Mouse (Mus musculus): Measurements from ENCODE around the gene Prr29. TPM values are rescaled to one million over a fixed set of nuclear protein-coding genes. Genes with fewer than 3 reads are reported as not detected.
"Not testable (repeated sequence)": the region's sequence is repeated elsewhere in the genome, so short reads cannot be mapped to it uniquely, and the experiment has no call there.

The Prr29 gene
- total RNA-seq (2017) = not detected in 2 replicates

DNA sequence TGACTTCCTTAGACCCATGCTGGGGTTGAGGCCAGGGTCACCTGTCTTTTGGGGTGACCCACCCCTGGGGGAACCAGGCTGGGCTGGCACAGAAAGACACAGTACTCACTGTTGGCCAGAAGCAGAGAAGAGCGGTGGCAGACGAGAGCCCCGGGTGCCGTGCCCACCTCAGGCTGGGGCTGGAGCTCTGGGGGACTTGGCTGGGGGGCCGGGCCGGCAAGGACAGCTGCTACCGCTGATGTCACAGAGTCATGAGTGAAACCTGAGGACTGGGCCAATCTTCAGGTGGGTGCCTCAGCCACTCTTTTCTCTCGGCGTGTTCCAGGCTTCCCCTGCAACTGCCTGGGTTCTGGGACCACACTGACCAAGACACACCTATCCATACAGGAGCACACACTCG lies at the start of gene Prr29:
TSS of gene Prr29 (plus strand) at position 107 of the 400 bp plus-strand sequence.
- no peak for ATAC-seq (replicated peaks in 1 of 2; ENCODE audit: insufficient read depth in 1 of 2, low FRiP score in 2 of 2, low TSS enrichment in 1 of 2, low read depth in 1 of 2, poor library complexity in 2 of 2, severe bottlenecking in 2 of 2)

- ATAC-seq (replicated peaks in 1 of 2; ENCODE audit: insufficient read depth in 1 of 2, low FRiP score in 2 of 2, low TSS enrichment in 1 of 2, low read depth in 1 of 2, poor library complexity in 2 of 2, severe bottlenecking in 2 of 2) = no peak
Measured at GRCm38 (mm10) chr11:106316416-106316815, 48.9 kb upstream of the Prr29 start.

DNA sequence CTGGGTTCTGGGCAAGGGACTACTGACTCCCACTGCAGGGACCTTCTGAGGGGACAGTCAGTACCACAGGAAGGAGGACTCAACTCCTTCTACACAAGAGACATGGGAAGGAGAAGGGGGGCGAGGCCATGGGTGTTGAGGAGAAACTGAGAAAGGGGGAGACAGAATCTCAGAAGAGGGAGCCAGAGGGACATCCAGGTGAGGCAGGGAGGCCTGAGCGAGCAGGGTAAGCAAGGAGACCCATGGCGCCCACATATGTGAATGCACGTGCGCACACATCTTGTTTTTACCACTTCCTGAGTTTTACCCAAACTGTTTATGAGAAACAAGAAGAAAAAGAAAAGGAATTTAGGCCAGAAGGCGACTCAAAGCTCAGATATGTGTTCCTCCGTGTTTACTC lies 47.5 kb upstream of the Prr29 start:
- ATAC-seq (replicated peaks in 1 of 2; ENCODE audit: insufficient read depth in 1 of 2, low FRiP score in 2 of 2, low TSS enrichment in 1 of 2, low read depth in 1 of 2, poor library complexity in 2 of 2, severe bottlenecking in 2 of 2) = no peak

- no peak for ATAC-seq (replicated peaks in 1 of 2; ENCODE audit: insufficient read depth in 1 of 2, low FRiP score in 2 of 2, low TSS enrichment in 1 of 2, low read depth in 1 of 2, poor library complexity in 2 of 2, severe bottlenecking in 2 of 2)
Measured at GRCm38 (mm10) chr11:106318406-106319366, 46.6 kb upstream of the Prr29 start.

DNA sequence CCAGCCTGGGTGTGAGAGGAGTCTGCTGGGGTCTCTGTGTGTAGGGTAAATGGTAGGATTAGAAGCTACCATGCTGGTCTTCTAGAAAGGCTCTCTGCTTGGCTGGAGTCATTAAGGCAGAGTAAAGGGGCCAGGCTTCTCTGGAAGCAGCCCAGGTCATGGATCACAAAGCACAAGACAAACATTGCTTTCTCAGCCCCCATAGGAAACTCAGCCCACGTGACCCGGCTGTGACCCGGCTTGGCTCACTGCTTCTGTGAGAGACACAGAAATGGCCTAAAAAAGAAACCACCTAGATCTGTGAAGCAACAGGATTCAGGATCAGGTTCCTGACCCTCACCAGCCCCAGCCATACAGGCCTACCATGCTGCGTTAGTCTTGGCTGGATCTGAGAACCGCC lies 40.4 kb upstream of the Prr29 start:
- ATAC-seq (replicated peaks in 1 of 2; ENCODE audit: insufficient read depth in 1 of 2, low FRiP score in 2 of 2, low TSS enrichment in 1 of 2, low read depth in 1 of 2, poor library complexity in 2 of 2, severe bottlenecking in 2 of 2) = no peak

GRCm38 (mm10) chr11:106325566-106326206 lies 39.6 kb upstream of the Prr29 start:
- ATAC-seq (replicated peaks in 1 of 2; ENCODE audit: insufficient read depth in 1 of 2, low FRiP score in 2 of 2, low TSS enrichment in 1 of 2, low read depth in 1 of 2, poor library complexity in 2 of 2, severe bottlenecking in 2 of 2) = peak; percentile 56 to 73; a peak in 3 of 4 replicates

DNA sequence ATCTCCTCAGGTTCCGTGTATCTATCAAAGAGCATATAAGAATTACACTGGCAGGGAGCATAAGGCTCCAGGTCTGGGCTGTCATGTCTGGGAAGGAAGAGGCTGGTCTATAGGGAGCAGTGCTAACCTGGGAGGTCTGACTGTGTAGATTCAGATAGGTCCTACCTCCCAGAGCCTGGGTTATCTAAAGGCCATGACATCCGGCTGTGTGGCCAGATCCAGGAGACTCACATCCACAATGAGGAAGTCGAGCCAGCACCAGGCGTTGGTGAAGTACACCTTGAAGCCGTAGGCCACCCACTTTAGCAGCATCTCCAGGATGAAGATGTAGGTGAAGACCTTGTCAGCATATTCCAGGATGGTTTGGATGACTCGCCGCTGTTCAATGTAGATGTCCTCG lies 38.8 kb upstream of the Prr29 start:
- ATAC-seq (replicated peaks in 1 of 2; ENCODE audit: insufficient read depth in 1 of 2, low FRiP score in 2 of 2, low TSS enrichment in 1 of 2, low read depth in 1 of 2, poor library complexity in 2 of 2, severe bottlenecking in 2 of 2) = no peak

DNA sequence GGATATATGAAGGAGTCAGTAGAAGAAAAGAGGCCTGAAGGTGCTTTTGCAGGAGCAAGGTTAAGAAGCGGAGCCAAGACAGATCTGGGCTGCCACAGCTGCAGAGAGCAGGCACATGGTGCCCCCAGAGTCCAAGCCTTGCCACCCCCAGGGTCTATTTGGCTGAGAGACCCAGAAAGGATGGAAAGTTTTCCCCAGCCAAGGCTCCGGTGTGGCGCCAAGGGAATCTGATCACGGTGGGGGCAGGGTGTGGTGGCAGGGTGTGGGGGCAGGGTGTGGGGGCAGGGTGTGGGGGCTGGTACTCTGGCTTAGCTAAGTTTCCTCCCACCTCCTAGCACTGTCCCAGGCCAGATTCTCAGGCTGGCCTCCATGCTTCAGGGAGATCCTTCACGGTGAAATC lies 36.8 kb upstream of the Prr29 start:
- ATAC-seq (replicated peaks in 1 of 2; ENCODE audit: insufficient read depth in 1 of 2, low FRiP score in 2 of 2, low TSS enrichment in 1 of 2, low read depth in 1 of 2, poor library complexity in 2 of 2, severe bottlenecking in 2 of 2) = no peak

- no peak for ATAC-seq (replicated peaks in 1 of 2; ENCODE audit: insufficient read depth in 1 of 2, low FRiP score in 2 of 2, low TSS enrichment in 1 of 2, low read depth in 1 of 2, poor library complexity in 2 of 2, severe bottlenecking in 2 of 2)
Measured at GRCm38 (mm10) chr11:106329128-106329527, 36.1 kb upstream of the Prr29 start.

- ATAC-seq (replicated peaks in 1 of 2; ENCODE audit: insufficient read depth in 1 of 2, low FRiP score in 2 of 2, low TSS enrichment in 1 of 2, low read depth in 1 of 2, poor library complexity in 2 of 2, severe bottlenecking in 2 of 2) = peak; percentile 65 to 70; a peak in 3 of 4 replicates
Measured at GRCm38 (mm10) chr11:106329682-106330081, 35.6 kb upstream of the Prr29 start.

DNA sequence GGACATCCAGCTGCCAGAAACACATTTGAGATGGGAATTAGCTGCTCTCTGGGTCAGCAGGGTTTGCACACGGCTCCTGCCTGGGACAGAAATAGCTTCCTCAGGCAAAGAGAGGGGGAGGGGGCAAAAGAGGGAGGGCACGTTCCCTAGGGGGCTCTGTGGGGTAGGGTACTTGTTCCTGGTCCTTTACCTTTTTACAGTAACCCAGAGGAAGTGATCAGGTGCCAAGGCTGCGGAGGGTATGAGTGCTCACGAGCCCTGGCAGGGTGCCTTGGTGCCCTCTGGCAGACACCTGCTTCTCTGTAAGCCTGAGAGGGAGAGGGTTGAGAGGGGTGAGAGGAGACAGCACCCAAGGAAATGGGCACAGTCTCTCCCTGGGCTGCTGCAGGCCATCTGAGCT lies 32.8 kb upstream of the Prr29 start:
- 0 out of 4 replicates have a peak, but pooled peaks of 1 of the 2 experiments have one; percentile 8 for ATAC-seq (replicated peaks in 1 of 2; ENCODE audit: insufficient read depth in 1 of 2, low FRiP score in 2 of 2, low TSS enrichment in 1 of 2, low read depth in 1 of 2, poor library complexity in 2 of 2, severe bottlenecking in 2 of 2)

DNA sequence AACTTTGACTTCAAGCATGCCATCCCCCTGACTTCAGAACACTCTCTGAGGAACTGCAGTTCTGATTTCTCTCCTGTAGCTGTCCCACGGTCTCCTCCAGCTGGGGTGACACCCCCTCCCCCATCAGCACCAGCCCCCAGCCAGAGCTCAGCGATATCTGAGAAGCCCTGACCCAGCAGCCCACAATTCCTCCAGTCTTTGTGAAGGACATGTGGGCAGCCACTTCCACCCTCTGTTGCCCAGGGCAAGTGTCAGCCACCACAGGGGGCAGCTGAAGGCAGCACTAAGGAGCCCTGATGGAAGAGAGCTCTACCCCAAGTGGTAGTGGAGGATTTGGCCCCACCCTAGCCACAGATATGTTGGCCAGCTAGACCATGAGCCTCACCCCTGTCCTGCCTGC lies 31.2 kb upstream of the Prr29 start:
- peak; percentile 17 to 34; a peak in 2 of 4 replicates for ATAC-seq (replicated peaks in 1 of 2; ENCODE audit: insufficient read depth in 1 of 2, low FRiP score in 2 of 2, low TSS enrichment in 1 of 2, low read depth in 1 of 2, poor library complexity in 2 of 2, severe bottlenecking in 2 of 2)

DNA sequence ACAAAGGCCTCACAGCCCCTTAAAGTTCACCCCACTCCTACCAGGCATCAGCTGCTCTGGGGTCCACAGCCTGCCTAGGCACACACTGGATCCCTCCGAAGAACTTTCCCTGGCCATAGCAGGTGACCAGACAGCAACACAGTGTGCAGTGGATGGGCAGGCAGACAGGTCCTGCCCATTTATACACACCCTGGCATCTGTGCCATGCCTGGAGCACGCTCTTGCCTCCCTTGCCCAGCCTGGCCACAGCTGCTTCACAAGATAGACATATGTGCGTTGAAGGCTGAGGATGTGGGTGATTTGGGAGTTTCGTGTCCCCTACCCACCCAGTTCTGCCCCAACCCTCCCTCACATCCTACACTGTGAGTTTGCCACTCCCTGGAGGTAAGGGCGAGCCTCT lies 27.2 kb upstream of the Prr29 start:
- no peak for ATAC-seq (replicated peaks in 1 of 2; ENCODE audit: insufficient read depth in 1 of 2, low FRiP score in 2 of 2, low TSS enrichment in 1 of 2, low read depth in 1 of 2, poor library complexity in 2 of 2, severe bottlenecking in 2 of 2)

GRCm38 (mm10) chr11:106338870-106339269 lies 26.4 kb upstream of the Prr29 start:
- ATAC-seq (replicated peaks in 1 of 2; ENCODE audit: insufficient read depth in 1 of 2, low FRiP score in 2 of 2, low TSS enrichment in 1 of 2, low read depth in 1 of 2, poor library complexity in 2 of 2, severe bottlenecking in 2 of 2) = no peak

DNA sequence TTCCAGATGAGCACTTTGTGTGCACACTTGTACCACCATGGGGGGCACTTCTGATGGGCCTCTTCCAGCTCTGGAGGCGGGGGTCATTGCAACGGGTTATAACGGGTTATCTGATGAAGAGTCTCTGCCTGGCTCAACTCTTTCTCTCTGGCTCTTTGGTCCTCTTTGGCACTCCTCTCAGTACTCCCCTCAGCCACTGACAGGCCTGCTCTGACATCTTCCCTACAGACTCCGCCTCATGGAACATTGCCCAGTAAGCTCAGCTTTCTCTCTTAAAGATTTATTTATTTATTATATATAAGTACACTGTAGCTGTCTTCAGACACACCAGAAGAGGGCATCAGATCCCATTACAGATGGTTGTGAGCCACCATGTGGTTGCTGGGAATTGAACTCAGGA lies 25.9 kb upstream of the Prr29 start:
- ATAC-seq (replicated peaks in 1 of 2; ENCODE audit: insufficient read depth in 1 of 2, low FRiP score in 2 of 2, low TSS enrichment in 1 of 2, low read depth in 1 of 2, poor library complexity in 2 of 2, severe bottlenecking in 2 of 2) = not testable (repeated sequence)

DNA sequence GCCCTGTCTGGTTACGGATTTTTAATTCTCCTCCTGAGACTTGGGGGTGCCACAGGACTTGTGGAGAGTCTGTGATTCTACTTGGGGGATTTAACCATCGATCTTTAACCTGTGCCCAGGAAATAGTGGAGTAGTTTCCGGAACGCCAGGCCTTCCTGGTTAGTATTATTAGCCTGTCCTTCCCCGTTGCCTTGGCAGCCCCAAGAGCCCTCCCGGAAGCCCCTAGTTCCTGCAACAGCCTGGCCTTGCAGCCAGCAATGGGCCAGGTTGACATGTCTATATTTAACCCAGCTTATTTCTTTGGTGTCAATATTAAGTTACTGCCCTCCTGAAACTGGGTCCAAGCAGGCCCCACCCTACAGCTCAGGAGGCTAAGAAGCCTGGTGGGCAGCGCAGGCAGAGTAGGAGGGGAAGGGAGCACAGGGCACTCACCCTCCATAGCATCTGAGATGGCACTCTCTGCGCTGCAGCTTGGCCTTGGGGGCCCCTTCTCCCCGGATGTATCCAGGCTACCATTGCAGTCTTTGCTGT lies 24.2 kb upstream of the Prr29 start:
- peak; percentile 41 to 54; a peak in 3 of 4 replicates for ATAC-seq (replicated peaks in 1 of 2; ENCODE audit: insufficient read depth in 1 of 2, low FRiP score in 2 of 2, low TSS enrichment in 1 of 2, low read depth in 1 of 2, poor library complexity in 2 of 2, severe bottlenecking in 2 of 2)

GRCm38 (mm10) chr11:106344910-106345309 lies 20.4 kb upstream of the Prr29 start:
- ATAC-seq (replicated peaks in 1 of 2; ENCODE audit: insufficient read depth in 1 of 2, low FRiP score in 2 of 2, low TSS enrichment in 1 of 2, low read depth in 1 of 2, poor library complexity in 2 of 2, severe bottlenecking in 2 of 2) = no peak

- no peak for ATAC-seq (replicated peaks in 1 of 2; ENCODE audit: insufficient read depth in 1 of 2, low FRiP score in 2 of 2, low TSS enrichment in 1 of 2, low read depth in 1 of 2, poor library complexity in 2 of 2, severe bottlenecking in 2 of 2)
Measured at GRCm38 (mm10) chr11:106349772-106350171, 15.5 kb upstream of the Prr29 start.
